Mouse (Mus musculus) inflammation-experienced regulatory T-cells, adult 6 months (primary cell): ENCODE measurements around the gene Sipa1. TPM values are rescaled to one million over a fixed set of nuclear protein-coding genes. Genes with fewer than 3 reads are reported as not detected.
"Not testable (repeated sequence)": the region's sequence is repeated elsewhere in the genome, so short reads cannot be mapped to it uniquely, and the experiment has no call there.

Experiments used
- ATAC-seq: one replicate; pipeline ENCODE4 v1.8.0; 2017
- polyA plus RNA-seq, 3 experiments: library from polyadenylated mRNA; unstranded; fragments of 100-300 nt; shearing (Covaris generic); gene quantifications; one replicate each; pipeline ENCODE4 v1.2.1; 2017

Sipa1 gene
- polyA plus RNA-seq, result 10 to 100 TPM; 23.3 to 28.7 (median 25.0) TPM

DNA sequence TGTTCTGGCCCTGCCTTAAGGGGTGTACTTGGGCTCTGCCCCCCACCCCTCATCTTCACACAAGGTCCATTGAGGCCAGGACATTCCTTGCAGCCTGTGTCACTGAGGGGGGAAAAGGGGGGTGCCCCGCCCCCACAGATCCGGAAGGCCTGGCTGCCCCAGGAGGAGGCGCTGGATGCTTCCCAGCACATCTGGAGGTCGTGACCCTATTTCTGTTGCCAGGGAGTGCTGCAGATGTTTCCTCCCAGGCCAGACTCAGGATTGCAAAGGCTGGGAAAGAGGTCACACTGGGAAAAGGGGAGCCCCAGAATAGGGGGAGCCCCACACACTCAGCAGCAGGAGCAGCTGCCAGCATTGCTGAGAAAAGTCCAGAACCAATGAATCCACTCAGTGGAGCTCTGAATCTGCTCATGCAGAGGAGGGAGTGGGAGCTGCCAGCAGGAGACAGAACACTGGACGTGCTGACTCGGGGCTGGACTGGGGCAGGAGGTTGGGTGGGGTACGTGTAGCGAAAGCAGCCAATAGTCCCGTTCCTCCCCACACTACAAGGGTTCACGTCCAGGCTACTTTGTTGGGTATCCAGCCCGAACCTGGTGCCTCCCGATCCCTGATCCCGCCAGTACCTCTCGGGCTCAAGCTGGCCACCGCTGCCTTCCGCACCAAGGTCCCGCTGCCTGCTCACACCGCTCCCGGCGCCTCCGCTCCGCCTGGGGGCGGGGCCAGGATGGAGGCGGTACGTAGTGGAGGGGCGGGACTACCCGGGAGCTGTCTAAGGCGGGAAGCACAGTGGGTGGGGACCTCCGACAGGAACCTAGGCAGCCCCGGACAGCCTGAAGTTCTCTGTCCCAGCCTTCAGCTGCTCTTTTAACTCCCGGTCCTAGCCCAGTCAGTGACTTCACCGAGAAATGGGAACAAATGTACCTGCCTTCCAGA lies at the start of gene Sipa1:
Gene Sipa1 (minus strand): TSS at position 727 of the 933 bp plus-strand sequence.
- ATAC-seq, result peak; percentile 86

DNA sequence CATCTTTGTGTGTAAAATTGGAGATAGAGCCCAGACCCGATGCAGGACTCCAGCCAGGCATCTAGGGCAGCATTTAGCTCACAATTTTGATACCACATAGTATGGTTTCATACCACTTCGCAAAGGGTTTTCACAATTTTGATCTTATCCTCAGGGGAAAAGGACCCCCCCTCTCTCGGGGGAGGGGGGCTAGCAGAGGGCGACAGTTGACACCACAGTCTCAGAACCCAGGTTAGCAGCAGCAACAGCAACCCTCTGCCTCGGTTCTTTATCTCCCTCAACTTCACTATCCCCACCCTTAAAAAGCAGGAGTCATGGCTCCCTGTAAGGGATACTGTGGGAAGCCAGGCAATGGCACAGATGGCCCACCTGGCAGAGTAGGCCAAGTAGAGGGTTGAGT lies 49.7 kb upstream of the Sipa1 start:
- ATAC-seq, result no peak

DNA sequence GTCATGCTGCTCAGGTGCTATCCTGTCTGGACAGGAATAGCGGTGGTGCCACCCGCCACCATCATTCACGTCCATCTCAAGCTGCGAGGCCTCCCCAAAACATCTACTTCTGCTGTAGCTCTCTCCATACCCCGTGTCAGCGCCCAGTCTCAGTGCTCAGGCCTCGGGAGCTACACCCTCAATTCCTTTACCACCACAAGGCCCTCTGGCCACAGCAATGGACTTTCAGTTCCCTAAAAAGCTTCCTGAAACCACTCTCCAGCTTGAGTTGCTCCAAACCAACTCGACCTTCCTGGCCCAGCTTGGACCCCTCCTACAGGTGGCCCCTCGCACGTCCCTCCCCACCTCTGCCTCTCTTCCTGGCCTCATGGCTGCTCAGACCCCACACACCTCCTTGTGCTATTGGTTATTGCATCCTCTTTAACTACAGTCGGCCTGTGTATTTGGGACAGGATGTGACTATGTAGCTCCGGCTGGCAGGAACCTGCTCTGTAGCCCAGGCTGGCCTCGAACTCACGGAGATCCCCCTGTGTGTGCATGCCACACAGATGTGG lies 48.5 kb upstream of the Sipa1 start:
- no peak for ATAC-seq

DNA sequence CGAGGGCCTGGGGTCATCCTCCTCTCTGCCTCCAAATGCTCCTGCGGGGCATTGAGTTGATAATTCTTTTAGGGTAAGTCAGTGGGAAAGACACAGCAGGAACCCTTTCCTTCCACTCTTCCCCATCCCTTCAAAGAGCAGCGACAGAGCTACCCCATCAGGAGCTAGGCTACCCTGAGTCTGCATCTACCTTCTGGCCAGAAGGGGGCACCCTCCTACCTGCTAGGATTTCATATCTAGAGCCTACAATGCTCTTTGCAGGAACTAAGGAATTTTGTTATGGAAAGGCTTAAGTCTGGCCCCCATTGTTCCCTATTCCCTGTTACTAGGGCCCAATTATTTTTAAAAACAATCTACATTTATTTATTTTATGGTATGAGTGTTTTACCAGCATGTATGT lies 47.7 kb upstream of the Sipa1 start:
- peak; percentile 54 for ATAC-seq

DNA sequence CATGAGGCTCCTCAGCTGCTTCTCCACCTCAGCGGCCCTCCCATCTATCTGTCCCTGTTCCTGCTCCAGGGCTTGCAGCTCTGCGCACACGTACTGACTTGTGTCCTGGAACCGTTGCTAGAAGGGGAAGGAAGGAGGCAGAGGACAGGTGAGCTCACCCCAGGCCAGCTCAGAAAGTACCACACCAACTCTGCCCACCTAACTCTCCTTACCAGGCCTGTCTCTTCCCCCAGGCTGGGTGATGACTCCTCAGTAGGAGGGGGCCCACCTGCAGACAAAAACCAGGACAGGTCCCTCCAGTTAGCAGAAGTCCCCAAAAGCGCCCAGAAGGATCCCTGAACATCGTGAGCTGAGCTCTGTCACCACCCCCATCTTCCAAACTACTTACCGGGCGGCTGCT lies 47.1 kb upstream of the Sipa1 start:
- no peak for ATAC-seq

DNA sequence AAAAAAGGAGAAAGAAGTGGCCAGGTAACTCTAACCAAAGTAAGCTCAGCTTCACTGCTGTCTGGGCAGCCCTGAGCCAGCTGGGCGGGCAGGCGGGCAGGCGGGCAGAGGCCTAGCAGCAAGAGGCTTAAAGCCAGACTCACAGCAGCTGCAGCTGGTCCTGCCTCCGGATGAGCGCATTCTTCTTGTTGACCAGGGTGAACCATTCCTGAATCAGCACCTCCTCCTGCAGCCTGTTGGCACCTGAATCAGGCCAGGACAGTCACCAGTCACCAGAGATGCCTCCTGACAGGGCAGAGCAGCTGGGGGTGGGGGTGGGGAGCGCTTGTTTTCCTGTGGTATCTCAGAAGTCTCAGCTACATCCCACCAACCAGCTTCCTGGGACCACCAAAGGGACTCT lies 46.6 kb upstream of the Sipa1 start:
- ATAC-seq, result no peak

DNA sequence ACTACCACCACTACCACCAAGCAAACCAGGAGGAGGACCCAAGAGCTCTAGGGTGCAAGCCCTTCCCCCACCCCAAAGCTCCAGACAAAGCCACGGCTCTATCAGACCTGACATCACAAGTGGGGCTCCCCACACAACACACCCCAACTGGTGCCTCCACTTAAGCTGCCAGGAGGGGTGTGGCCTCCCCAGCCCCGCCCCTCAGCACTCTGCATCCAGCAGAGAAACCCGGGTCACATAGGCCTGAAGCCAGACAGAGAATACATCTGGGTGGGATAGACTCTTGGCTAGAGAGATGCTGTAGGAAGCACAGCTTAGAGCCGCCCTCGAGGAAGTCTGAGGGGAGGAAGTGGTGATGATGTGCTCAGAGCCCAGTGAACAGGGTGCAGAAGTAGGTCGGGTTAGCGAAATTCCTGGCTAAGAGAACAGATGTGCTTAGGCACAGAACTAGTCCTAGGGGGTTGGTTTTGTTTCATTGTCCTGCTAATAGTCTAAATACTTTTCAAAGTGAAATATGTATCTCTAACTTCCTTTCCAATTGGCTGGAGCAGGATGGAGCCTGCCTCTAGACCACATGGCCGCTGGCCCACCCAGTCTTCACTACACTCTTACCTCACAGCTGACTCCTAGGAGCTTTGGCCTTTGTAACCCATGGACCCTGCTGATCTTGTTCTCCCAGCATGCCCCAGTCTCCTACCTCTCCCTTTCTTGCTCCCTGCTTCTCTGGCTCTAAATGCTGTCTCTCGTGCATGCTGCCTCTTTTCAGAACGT lies 41.5 kb upstream of the Sipa1 start:
- peak; percentile 66 for ATAC-seq

DNA sequence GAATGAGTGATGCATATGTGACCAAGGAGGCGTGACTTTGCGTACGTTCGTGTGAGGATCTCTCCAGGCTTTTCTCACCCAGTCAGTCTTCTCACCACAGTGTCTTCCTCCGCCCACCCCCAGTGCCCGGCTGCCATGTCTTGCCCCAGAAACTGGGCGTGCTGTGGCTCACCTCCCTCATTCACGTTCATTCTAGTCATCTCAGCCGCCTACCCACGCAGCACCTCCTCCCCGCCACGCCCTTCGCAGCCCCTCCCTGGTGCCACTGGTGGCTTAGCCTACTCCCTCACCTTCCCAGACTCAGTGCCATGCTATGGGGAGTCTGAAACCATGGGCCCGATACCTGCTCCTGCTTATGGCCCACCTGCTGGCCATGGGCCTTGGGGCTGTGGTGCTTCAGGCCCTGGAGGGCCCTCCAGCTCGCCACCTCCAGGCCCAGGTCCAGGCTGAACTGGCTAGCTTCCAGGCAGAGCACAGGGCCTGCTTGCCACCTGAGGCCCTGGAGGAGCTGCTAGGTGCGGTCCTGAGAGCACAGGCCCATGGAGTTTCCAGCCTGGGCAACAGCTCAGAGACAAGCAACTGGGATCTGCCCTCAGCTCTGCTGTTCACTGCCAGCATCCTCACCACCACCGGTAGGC lies 40.8 kb upstream of the Sipa1 start, which contains the start of gene Kcnk7:
Gene Kcnk7 (plus strand): TSS at position 205 of the 638 bp plus-strand sequence.
- peak; percentile 78 for ATAC-seq

DNA sequence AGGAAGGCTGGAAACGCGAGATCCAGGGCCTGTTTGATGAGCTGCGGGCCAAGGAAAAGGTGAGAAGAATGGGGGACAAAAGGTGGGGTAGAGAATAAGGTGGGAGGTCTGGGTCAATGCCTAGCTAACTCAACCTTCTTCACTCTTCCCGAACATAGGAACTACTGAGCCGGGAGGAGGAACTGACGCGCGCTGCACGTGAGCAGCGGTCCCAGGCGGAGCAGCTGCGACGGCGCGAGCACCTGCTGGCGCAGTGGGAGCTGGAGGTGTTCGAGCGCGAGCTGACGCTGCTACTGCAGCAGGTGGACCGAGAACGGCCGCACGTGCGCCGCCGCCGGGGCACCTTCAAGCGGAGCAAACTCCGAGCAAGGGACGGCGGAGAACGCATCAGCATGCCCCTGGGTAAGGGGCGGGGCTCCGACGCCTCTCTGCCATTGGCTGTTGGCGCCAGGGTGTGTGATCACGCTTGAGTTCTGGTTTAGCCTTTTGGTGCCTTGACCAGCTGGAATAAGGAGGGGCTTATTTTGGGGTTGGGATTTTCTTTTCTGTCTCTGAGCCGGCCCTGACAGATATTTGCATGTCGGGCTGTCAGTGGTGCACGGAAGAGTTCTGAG lies 32.4 kb upstream of the Sipa1 start:
- ATAC-seq, result no peak

DNA sequence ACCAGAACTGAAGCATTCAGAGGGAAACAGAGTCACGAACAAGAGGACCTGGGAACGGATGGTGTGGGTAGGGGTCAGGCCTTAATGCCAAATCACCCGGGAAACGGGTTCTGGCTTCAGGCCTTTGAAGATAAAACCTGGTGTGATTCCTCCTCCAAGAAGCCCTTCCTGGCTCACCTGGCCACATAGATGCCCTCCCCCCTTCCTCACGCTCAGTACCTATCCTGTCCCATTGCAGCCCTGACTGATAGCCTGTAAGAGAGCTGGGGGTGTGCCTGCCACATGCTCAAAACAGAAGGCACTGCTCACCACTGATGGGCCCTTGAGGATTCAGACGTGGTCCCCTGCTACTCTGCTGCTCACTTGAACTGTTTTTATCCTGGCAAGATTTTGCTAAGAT lies 30.3 kb upstream of the Sipa1 start:
- ATAC-seq, result no peak

DNA sequence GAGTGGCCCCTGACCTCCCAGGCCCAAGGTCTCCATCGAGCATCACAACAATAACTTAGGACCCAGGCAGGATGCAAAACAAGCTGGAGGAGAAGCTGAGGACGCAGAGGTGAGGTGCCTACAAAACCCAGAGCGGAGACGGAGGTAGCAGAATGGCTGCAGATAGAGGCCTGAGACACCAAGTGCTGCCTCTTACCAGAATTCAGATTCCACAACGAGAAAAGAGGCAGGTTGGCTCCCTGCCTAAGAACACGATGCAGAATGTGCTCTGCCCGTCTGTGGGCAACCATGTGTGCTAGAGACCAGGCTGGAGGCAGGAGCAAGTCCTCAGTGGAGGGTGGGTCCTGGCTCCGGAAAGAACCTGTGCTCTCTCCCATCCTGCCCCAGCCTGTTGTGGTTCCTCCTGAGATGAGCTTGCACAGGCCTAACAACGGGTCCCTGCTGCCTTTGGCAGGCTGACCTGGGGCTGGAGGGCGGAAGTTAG lies 29.4 kb upstream of the Sipa1 start:
- ATAC-seq, result no peak

DNA sequence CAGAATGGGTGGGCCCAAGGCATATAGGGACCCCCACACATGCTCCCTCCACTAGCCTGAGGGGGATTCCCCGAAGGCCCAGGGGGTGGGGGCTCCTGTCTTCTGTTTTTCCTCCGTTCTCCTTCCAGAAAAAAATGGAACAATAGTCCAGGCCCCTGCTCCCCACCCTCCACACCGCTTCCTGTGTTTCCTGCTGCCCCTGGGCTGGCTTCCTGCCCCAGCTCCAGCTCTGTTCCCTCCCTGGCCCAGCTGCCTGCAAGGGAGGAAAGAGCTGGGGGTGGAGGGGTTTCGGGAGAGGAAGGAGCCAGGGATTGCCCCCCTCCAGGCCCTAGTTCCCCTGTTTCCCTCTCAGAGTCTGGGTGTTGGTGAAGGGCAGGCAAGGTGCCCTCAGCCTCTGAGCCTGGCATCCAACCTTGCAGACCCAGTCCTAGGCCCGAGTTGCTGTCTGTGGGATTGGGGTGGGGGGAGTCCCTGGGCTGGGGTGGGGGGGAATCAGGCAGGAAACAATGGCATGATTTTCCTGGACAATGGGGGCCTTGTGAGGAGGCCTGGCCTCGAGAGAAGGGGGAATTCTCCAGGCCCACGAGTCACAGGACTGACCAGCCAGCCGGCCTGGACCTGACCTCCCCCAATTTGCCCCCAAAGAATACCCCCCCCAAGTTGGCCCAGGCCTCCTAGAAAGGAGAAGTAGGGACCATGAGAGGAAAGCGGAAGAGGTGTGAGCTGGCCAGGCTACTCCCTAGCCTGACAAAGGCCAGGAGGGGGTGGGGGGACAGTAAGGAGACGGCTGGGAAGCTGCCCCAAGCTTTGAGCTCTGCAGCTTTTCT lies 28.8 kb upstream of the Sipa1 start:
- ATAC-seq, result no peak

DNA sequence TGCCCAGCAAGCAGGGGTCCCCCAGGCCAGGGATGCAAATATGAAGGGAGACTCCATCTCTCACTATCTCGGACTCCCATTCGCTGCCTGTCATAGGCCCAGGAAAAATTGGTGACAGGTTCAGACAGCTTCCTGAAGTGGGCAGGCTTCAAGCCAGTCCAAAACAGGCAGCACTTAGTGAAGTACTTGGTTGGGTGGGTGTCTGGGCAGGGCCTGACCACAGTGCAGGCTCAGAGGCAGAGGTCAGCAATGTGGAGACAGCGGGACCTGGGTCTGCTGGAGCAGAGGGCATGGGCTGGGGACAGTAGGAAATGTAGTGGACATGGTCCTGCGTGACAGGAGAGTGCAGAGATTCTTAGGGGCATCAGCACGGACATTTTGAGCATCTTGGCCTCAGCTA lies 28.1 kb upstream of the Sipa1 start:
- no peak for ATAC-seq

DNA sequence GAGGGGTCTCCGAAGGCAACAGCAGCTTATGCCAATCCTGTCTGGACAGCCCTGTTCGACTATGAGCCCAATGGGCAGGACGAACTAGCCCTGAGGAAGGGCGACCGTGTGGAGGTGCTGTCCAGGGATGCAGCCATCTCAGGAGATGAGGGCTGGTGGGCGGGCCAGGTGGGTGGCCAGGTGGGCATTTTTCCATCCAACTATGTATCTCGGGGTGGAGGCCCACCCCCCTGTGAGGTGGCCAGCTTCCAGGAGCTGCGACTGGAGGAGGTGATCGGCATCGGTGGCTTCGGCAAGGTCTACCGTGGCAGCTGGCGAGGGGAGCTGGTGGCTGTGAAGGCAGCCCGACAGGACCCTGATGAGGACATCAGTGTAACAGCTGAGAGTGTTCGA lies 26.8 kb upstream of the Sipa1 start:
- no peak for ATAC-seq

DNA sequence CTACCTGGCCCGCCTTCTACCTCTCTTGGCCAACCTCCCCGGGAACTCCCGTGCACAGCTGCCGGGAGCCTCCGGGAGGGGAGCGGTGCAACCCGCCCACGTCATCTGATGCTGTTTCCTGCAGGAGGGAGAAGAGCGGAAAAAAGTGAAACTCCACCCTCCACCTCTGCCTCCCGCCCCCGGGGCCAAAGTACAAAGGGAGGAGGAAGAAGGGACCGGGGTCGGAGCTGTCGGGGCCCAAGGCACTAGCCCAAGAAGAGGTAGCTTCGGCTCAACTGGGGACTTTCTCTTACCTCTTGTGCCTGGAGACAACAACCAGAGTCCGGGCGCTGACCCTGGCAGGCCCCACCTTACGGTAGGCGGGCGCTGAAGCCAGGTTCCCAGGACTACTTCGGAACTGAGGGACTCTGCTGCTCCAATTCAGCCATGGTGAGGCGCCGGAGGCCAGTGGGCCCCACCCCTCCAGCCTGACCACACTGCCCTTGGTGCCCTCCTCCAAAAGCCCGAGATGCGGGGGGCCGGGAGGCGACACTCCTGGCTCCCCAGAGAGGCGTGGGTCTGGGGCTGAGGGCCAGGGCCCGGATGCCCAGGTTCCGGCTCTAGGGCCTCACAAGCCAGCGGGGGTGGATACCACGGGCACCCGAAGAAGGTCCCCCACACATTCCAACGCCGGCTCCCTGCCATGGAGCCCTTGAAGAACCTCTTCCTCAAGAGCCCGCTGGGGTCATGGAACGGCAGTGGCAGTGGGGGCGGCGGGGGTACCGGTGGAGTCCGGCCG lies 26.2 kb upstream of the Sipa1 start:
- ATAC-seq, result peak; percentile 75

DNA sequence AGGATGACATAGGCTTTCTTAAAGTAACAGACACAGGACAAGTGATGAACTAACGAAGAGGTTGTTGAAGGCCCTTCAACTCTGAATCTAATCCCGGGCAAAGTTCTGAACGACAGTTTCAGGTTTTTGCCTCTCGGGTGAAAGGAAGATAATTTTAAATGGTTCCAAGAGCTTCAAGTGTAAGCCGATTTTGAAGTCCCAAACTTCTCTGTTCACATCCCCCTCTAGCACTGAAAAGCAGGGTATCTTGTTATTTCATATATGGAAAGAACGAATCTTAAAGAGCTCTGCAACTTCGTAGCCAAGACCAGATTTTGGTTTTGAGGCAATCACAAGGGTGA lies 25.6 kb upstream of the Sipa1 start:
- ATAC-seq, result no peak

DNA sequence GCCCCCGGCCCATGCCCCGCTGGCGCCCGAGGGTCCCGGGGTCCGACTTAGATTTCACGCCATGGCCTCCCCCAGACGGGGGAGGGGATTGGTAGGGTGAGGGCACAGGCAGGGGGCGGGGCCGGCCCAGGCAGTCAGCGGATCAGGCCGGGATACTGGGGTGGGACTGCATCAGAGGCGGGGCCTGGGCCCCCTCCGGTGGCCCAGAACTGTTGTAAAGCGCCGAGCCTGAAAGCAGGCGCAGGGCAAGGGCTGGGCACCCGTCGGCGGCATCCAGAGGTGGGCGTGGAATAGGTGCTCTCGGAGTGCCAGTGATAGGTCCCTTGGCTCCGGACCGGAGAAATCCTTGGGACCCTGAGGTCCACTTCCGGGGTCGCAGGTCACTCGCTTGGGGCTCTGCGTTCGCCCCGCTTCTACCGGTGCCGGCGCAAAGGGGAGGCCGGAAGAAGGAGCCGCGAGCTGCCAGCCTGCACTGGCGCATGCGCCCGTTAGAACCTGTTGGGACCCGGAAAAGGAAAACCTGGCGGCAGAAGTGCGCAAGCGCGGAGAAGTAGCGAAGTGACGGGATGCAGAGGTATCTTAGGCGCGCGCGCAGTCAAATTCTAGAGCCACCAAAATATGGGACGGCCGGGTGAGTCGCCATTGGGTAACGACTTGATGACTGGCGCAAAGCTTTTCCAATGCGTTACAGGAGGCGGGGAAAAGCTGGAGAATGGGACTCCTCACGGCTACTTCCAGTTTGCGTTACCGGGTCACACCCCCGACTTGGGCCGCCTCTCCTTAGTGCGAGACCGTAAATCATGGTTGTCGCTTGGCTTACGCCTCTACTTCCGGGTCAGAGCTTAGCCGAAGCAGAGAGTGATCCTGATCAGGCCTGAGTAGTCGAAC lies 24.9 kb upstream of the Sipa1 start, which contains the start of the genes Map3k11 and Pcnx3:
Gene Map3k11 (plus strand): TSS at position 543 of the 888 bp plus-strand sequence.
Gene Pcnx3 (minus strand): TSS at position 709 of the 888 bp plus-strand sequence.
- ATAC-seq, result peak; percentile 78

DNA sequence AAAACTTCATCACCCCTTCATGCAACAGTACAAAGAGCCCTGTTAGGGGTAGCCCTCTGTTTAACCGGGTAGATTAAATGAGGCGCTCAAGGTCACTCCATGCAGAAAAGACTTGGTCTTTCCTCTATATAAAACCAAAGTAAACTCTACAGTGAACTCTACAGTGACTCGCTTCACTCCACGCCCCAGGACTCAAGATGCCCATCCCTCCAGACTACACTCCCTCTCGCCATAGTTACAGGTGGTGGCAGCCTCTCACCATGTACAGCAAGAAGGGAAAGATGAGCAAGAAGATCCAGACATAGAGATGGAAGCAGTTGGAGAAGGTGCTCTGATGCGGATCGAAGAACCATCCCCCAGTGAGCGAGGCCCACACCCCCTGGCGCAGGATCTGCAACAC lies 24.2 kb upstream of the Sipa1 start:
- no peak for ATAC-seq

DNA sequence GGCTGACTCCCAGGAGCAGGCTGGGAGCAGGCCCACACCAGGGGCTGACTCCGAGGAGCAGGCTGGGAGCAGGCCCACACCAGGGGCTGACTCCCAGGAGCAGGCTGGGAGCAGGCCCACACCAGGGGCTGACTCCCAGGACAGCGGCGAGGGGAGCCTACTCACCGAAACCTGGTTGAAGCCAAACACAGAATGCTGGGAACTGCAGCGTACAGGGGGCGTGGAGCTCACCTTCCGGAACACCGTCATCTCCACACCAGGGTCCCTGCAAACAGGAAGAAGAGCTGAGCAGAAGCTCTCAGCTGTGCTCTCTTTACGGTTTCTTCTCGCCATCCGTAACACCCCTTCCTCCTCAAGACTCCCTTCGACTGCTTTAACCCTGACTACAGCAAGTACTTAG lies 23.4 kb upstream of the Sipa1 start:
- ATAC-seq, result not testable (repeated sequence)
